Mouse (Mus musculus) liver, postnatal 0 days (tissue): ENCODE measurements at regions not wholly inside any gene's neighbourhood (a gene's known extent, or its start where the extent isn't known, plus 50 kb on each side); places are given as distances from the start of the nearest gene placed in this dataset.

ENCODE experiments used
- CTCF ChIP-seq: sonication (generic); IDR thresholded peaks from 2 replicates; pipeline ENCODE4 v1.5.1; 2016; ENCODE audit warnings: antibody characterized with exemption, low read depth
- EP300 ChIP-seq: IDR thresholded peaks from 2 replicates; pipeline ENCODE4 v1.6.1; 2016; ENCODE audit warnings: antibody characterized with exemption, low read depth, mild to moderate bottlenecking

- TF ChIP-seq CTCF (no peak), EP300 (no peak)
Observed at GRCm38 (mm10) chr2:133499904-133500303, 52.1 kb upstream of the Bmp2 start.
